Mouse (Mus musculus) limb, embryonic 14.5 days (tissue): ENCODE results near the gene Rgs9bp. TPM values are rescaled to one million over a fixed set of nuclear protein-coding genes. Genes with fewer than 3 reads are reported as not detected.

ENCODE experiments used
- ATAC-seq: fragments of 200-750 bp; cut with Nextera tagmentation; 2 replicates; pipeline ENCODE4 v1.8.0; 2017; ENCODE audit warnings: low read depth, moderate number of reproducible peaks, moderate TSS enrichment; ENCODE audit not compliant: low FRiP score
- DNase-seq: peaks from one replicate; pipeline ENCODE4 v3.0.0-alpha.2; 2015; ENCODE audit warnings: low spot score
- H3K27ac ChIP-seq: fragments of 300-500 bp; sonication (generic); replicated peaks from 2 replicates; pipeline ENCODE4 v1.5.1; 2014; ENCODE audit warnings: low read depth, mild to moderate bottlenecking, low read length, moderate library complexity, mixed read lengths
- H3K27me3 ChIP-seq: fragments of 300-500 bp; sonication (generic); 2 replicates; pipeline ENCODE4 v1.6.1; 2014; ENCODE audit warnings: low read length, mixed read lengths; ENCODE audit not compliant: control insufficient read depth, insufficient read depth
- H3K36me3 ChIP-seq: fragments of 300-500 bp; sonication (generic); 2 replicates; pipeline ENCODE4 v1.6.1; 2014; ENCODE audit warnings: mild to moderate bottlenecking, low read length, moderate library complexity, mixed read lengths; ENCODE audit not compliant: control insufficient read depth, insufficient read depth
- H3K4me1 ChIP-seq: fragments of 300-500 bp; sonication (generic); 2 replicates; pipeline ENCODE4 v1.6.1; 2014; ENCODE audit warnings: antibody characterized with exemption, low read length, mixed read lengths; ENCODE audit not compliant: control insufficient read depth, insufficient read depth
- H3K4me2 ChIP-seq: fragments of 300-500 bp; sonication (generic); replicated peaks from 2 replicates; pipeline ENCODE4 v1.6.1; 2014; ENCODE audit warnings: low read depth, mild to moderate bottlenecking, low read length, moderate library complexity; ENCODE audit not compliant: severe bottlenecking
- H3K4me3 ChIP-seq: fragments of 300-500 bp; sonication (generic); replicated peaks from 2 replicates; pipeline ENCODE4 v1.5.1; 2014; ENCODE audit warnings: low read length
- H3K9ac ChIP-seq: fragments of 300-500 bp; sonication (generic); 2 replicates; pipeline ENCODE4 v1.6.1; 2014; ENCODE audit warnings: mild to moderate bottlenecking, low read depth, low read length, moderate library complexity; ENCODE audit not compliant: severe bottlenecking
- H3K9me3 ChIP-seq: fragments of 300-500 bp; sonication (generic); 2 replicates; pipeline ENCODE4 v1.6.1; 2016; ENCODE audit warnings: low read length; ENCODE audit not compliant: control insufficient read depth
- POLR2A ChIP-seq: fragments of 200-500 bp; IDR thresholded peaks from 2 replicates; pipeline ENCODE4 v1.8.0; 2012; ENCODE audit warnings: inconsistent platforms, mild to moderate bottlenecking, moderate library complexity, borderline replicate concordance; ENCODE audit not compliant: insufficient read depth, insufficient read length; ENCODE audit errors: extremely low read depth
- WGBS: fragments of 180-500 bp; shearing (Covaris S2); extraction: QIAGEN DNeasy Blood & Tissue Kit; methylation state at CpG from one replicate; pipeline ENCODE4 v1.1.7; 2014; 5-methylcytosine and 5-hydroxymethylcytosine counted together
- polyA plus RNA-seq, 2 experiments: library from polyadenylated mRNA; depleted of rRNA in 1 of 2; stranded (reverse) in 1 of 2; unstranded in 1 of 2; fragments of >200 nt; fragmentation: Nextera tagmentation in 1 of 2; extraction: Ambion mirVana in 1 of 2; gene quantifications; 2 replicates each; pipeline versions ENCODE4 v1.2.1 to v1.2.3; 2012 to 2014

Gene Rgs9bp
- polyA plus RNA-seq, 2 experiments = 0.99 to 1.5 TPM

- Histone ChIP-seq H3K27me3 (no peaks in the 10 kb centered on the region), H3K4me1 (no peaks in the 10 kb centered on the region), H3K9me3 (no peaks in the 10 kb centered on the region), H3K27ac (no peak overlapping the region), H3K4me2 (no peak overlapping the region), H3K4me3 (no peak overlapping the region), H3K9ac (no peak overlapping the region), H3K36me3 (no peaks in the 10 kb centered on the region)
- TF ChIP-seq POLR2A = no peak
- 78% methylated on average over 3 of the region's 3 CpGs for WGBS
- ATAC-seq (no peak), DNase-seq (no peak)
Observed at GRCm38 (mm10) chr7:35530026-35530425, 55.4 kb downstream of the Rgs9bp start.

Other genes with a start within 250 kb of the Rgs9bp start
- 5.1 and 5.7 TPM in 2 replicates for gene Faap24, start 188.7 kb downstream of the Rgs9bp start, polyA plus RNA-seq (2012; rRNA removed)
- 13.0 and 14.3 TPM in 2 replicates for gene Faap24, start 188.7 kb downstream of the Rgs9bp start, polyA plus RNA-seq (2014; fragmentation: Nextera tagmentation; extraction: Ambion mirVana)
- 25.8 and 32.9 TPM in 2 replicates for gene Cep89, start 188.5 kb downstream of the Rgs9bp start, polyA plus RNA-seq (2012; rRNA removed)
- gene Cep89, start 188.5 kb downstream of the Rgs9bp start, polyA plus RNA-seq (2014; fragmentation: Nextera tagmentation; extraction: Ambion mirVana) = 25.7 and 28.0 TPM in 2 replicates
- 0.59 and 0.70 TPM in 2 replicates for gene Slc7a9, start 136.8 kb downstream of the Rgs9bp start, polyA plus RNA-seq (2012; rRNA removed)
- 0.50 TPM in 1 of 2 replicates, not detected in the other for gene Slc7a9, start 136.8 kb downstream of the Rgs9bp start, polyA plus RNA-seq (2014; fragmentation: Nextera tagmentation; extraction: Ambion mirVana)
- gene Tdrd12, start 47.8 kb downstream of the Rgs9bp start, polyA plus RNA-seq (2012; rRNA removed) = 0.14 and 0.63 TPM in 2 replicates
- 0.26 and 0.55 TPM in 2 replicates for gene Tdrd12, start 47.8 kb downstream of the Rgs9bp start, polyA plus RNA-seq (2014; fragmentation: Nextera tagmentation; extraction: Ambion mirVana)
- 19.8 and 25.8 TPM in 2 replicates for gene Nudt19, start 29.3 kb downstream of the Rgs9bp start, polyA plus RNA-seq (2012; rRNA removed)
- gene Nudt19, start 29.3 kb downstream of the Rgs9bp start, polyA plus RNA-seq (2014; fragmentation: Nextera tagmentation; extraction: Ambion mirVana) = 48.5 and 49.0 TPM in 2 replicates
- gene Ankrd27, start 662 bp upstream of the Rgs9bp start, polyA plus RNA-seq (2012; rRNA removed) = 50.8 and 52.2 TPM in 2 replicates
- 45.8 and 47.6 TPM in 2 replicates for gene Ankrd27, start 662 bp upstream of the Rgs9bp start, polyA plus RNA-seq (2014; fragmentation: Nextera tagmentation; extraction: Ambion mirVana)
- gene Pdcd5, start 61.9 kb upstream of the Rgs9bp start, polyA plus RNA-seq (2012; rRNA removed) = 105 and 201 TPM in 2 replicates
- 267 and 293 TPM in 2 replicates for gene Pdcd5, start 61.9 kb upstream of the Rgs9bp start, polyA plus RNA-seq (2014; fragmentation: Nextera tagmentation; extraction: Ambion mirVana)
- gene Dpy19l3, start 168.9 kb upstream of the Rgs9bp start, polyA plus RNA-seq (2012; rRNA removed) = 15.9 and 17.9 TPM in 2 replicates
- 34.7 and 41.2 TPM in 2 replicates for gene Dpy19l3, start 168.9 kb upstream of the Rgs9bp start, polyA plus RNA-seq (2014; fragmentation: Nextera tagmentation; extraction: Ambion mirVana)
- 21.8 and 22.5 TPM in 2 replicates for gene Zfp507, start 217.4 kb upstream of the Rgs9bp start, polyA plus RNA-seq (2012; rRNA removed)
- gene Zfp507, start 217.4 kb upstream of the Rgs9bp start, polyA plus RNA-seq (2014; fragmentation: Nextera tagmentation; extraction: Ambion mirVana) = 18.6 and 21.7 TPM in 2 replicates